Mouse (Mus musculus) intestine, postnatal 0 days (tissue): ENCODE results near the gene Med12l. TPM values are rescaled to one million over a fixed set of nuclear protein-coding genes. Genes with fewer than 3 reads are reported as not detected.

Experiments
- ATAC-seq: fragments of 200-750 bp; cut with Nextera tagmentation; 2 replicates; pipeline ENCODE4 v1.8.0; 2017; ENCODE audit warnings: mild to moderate bottlenecking, moderate TSS enrichment, moderate library complexity
- H3K27ac ChIP-seq: fragments of 300-500 bp; sonication (generic); 2 replicates; pipeline ENCODE4 v1.5.1; 2014; ENCODE audit warnings: mild to moderate bottlenecking, low read depth, low read length, moderate library complexity
- H3K27me3 ChIP-seq: fragments of 300-500 bp; sonication (generic); replicated peaks from 2 replicates; pipeline ENCODE4 v1.6.1; 2014; ENCODE audit warnings: low read length, mixed read lengths; ENCODE audit not compliant: control insufficient read depth, insufficient read depth
- H3K36me3 ChIP-seq: fragments of 300-500 bp; sonication (generic); 2 replicates; pipeline ENCODE4 v1.6.1; 2014; ENCODE audit warnings: mild to moderate bottlenecking, moderate library complexity; ENCODE audit not compliant: control insufficient read depth, insufficient read depth
- H3K4me1 ChIP-seq: fragments of 300-500 bp; sonication (generic); replicated peaks from 2 replicates; pipeline ENCODE4 v1.6.1; 2014; ENCODE audit warnings: antibody characterized with exemption, low read length, mixed read lengths; ENCODE audit not compliant: control insufficient read depth, insufficient read depth
- H3K4me2 ChIP-seq: fragments of 300-500 bp; sonication (generic); replicated peaks from 2 replicates; pipeline ENCODE4 v1.6.1; 2014; ENCODE audit warnings: low read depth, mild to moderate bottlenecking, moderate library complexity
- H3K4me3 ChIP-seq: fragments of 300-500 bp; sonication (generic); 2 replicates; pipeline ENCODE4 v1.5.1; 2014; ENCODE audit warnings: low read depth, low read length
- H3K9ac ChIP-seq: fragments of 300-500 bp; sonication (generic); 2 replicates; pipeline ENCODE4 v1.6.1; 2014; ENCODE audit warnings: mild to moderate bottlenecking, low read depth, low read length
- H3K9me3 ChIP-seq: fragments of 300-500 bp; sonication (generic); 2 replicates; pipeline ENCODE4 v1.6.1; 2016; ENCODE audit warnings: mixed run types; ENCODE audit not compliant: control insufficient read depth
- CTCF ChIP-seq: sonication (generic); IDR thresholded peaks from 2 replicates; pipeline ENCODE4 v1.5.1; 2016; ENCODE audit warnings: low read depth, mild to moderate bottlenecking, control low read depth, antibody characterized with exemption, moderate library complexity
- WGBS: fragments of 180-500 bp; shearing (Covaris S2); extraction: QIAGEN DNeasy Blood & Tissue Kit; methylation state at CpG from one replicate; pipeline ENCODE4 v1.1.7; 2014; 5-methylcytosine and 5-hydroxymethylcytosine counted together
- polyA plus RNA-seq: library from polyadenylated mRNA; unstranded; fragments of >200 nt; fragmentation: Nextera tagmentation; extraction: Ambion mirVana; gene quantifications from 2 replicates; pipeline ENCODE4 v1.2.1, GENCODE M21; 2015

Med12l gene
- polyA plus RNA-seq, 1 experiment from 2014 or later, result 0.42 TPM

- no peaks in the 10 kb centered on the region for H3K27me3 ChIP-seq
- H3K9me3 ChIP-seq, result no peaks in the 10 kb centered on the region
- H3K4me3 ChIP-seq, result no peak within 1 kb of the TSS
- no peak for TF ChIP-seq CTCF
- H3K9ac ChIP-seq, result no peak within 1 kb of the TSS
- no peak for ATAC-seq
- H3K4me2 ChIP-seq, result no peak within 1 kb of the TSS
- 73% methylated on average over 7 of the region's 7 CpGs for WGBS
- H3K27ac ChIP-seq, result no peak within 1 kb of the TSS
- H3K36me3 ChIP-seq, result no peaks in the 10 kb centered on the region
- no peaks in the 10 kb centered on the region for H3K4me1 ChIP-seq
Measured at GRCm38 (mm10) chr3:59194938-59195337, 189.3 kb downstream of the Med12l start, which contains the start of gene Gpr87. Gpr87 (minus strand) TSS chr3:59195104.

GRCm38 (mm10) chr3:59197329-59197948, 191.8 kb downstream of the Med12l start:
- ATAC-seq, result no peak
- 81% methylated on average over 4 of the region's 4 CpGs for WGBS
- no peak for TF ChIP-seq CTCF

GRCm38 (mm10) chr3:59203802-59204520, 198.3 kb downstream of the Med12l start:
- H3K27me3 ChIP-seq, result no peaks in the 10 kb centered on the region
- no peak for TF ChIP-seq CTCF
- H3K4me1 ChIP-seq, result no peaks in the 10 kb centered on the region
- H3K27ac ChIP-seq, result no peak overlapping the region
- 71% methylated on average over 8 of the region's 8 CpGs for WGBS
- no peak for ATAC-seq
- H3K4me3 ChIP-seq, result no peak overlapping the region
- H3K36me3 ChIP-seq, result no peaks in the 10 kb centered on the region
- no peak overlapping the region for H3K9ac ChIP-seq
- no peak overlapping the region for H3K4me2 ChIP-seq
- H3K9me3 ChIP-seq, result no peaks in the 10 kb centered on the region

More at GRCm38 (mm10) chr3:59197329-59197948, 191.8 kb downstream of the Med12l start:
- H3K4me1 ChIP-seq, result no peaks in the 10 kb centered on the region
- H3K4me3 ChIP-seq, result no peak overlapping the region
- H3K4me2 ChIP-seq, result no peak overlapping the region
- no peaks in the 10 kb centered on the region for H3K36me3 ChIP-seq
- H3K27ac ChIP-seq, result no peak overlapping the region
- H3K9ac ChIP-seq, result no peak overlapping the region
- no peaks in the 10 kb centered on the region for H3K27me3 ChIP-seq
- no peaks in the 10 kb centered on the region for H3K9me3 ChIP-seq

- ATAC-seq, result no peak
- Histone ChIP-seq H3K4me3 (no peak overlapping the region), H3K27ac (no peak overlapping the region), H3K9ac (no peak overlapping the region), H3K4me2 (no peak overlapping the region), H3K9me3 (no peaks in the 10 kb centered on the region), H3K27me3 (no peaks in the 10 kb centered on the region), H3K36me3 (no peaks in the 10 kb centered on the region), H3K4me1 (no peaks in the 10 kb centered on the region)
- WGBS, result 61% methylated on average over 11 of the region's 11 CpGs
- no peak for TF ChIP-seq CTCF
Measured at GRCm38 (mm10) chr3:59204719-59205503, 199.3 kb downstream of the Med12l start.

GRCm38 (mm10) chr3:59205941-59206340, 200.3 kb downstream of the Med12l start:
- no peaks in the 10 kb centered on the region for H3K36me3 ChIP-seq
- H3K4me1 ChIP-seq, result no peaks in the 10 kb centered on the region
- H3K27ac ChIP-seq, result no peak overlapping the region
- H3K9me3 ChIP-seq, result no peaks in the 10 kb centered on the region
- no peak overlapping the region for H3K4me2 ChIP-seq
- no peaks in the 10 kb centered on the region for H3K27me3 ChIP-seq
- WGBS, result 74% methylated on average over 4 of the region's 4 CpGs
- no peak for TF ChIP-seq CTCF
- no peak overlapping the region for H3K4me3 ChIP-seq
- ATAC-seq, result no peak
- H3K9ac ChIP-seq, result no peak overlapping the region
